Mouse (Mus musculus): ENCODE measurements around the gene Slc38a1. TPM values are rescaled to one million over a fixed set of nuclear protein-coding genes. Genes with fewer than 3 reads are reported as not detected.

Slc38a1 gene
- total and polyA plus RNA-seq, 2 experiments from 2014 or later: 82.6 to 115 TPM

GRCm38 (mm10) chr15:96688036-96688435 is 45.3 kb upstream of the Slc38a1 start:
- DNase-seq (ENCODE audit: low spot score) (no peak), ATAC-seq (no peak)
- H3K4me2 ChIP-seq (ENCODE audit: low read depth, low read length): no peak overlapping the region
- H3K27me3 ChIP-seq (ENCODE audit: insufficient read depth, low read length): no peaks in the 10 kb centered on the region
- peaks cover 49% of the 10 kb centered on the region for H3K36me3 ChIP-seq (ENCODE audit: insufficient read depth, low read length)
- H3K4me3 ChIP-seq (ENCODE audit: low read length): no peak overlapping the region
- no peak overlapping the region for H3K9ac ChIP-seq (replicated peaks; ENCODE audit: low read length)
- no peaks in the 10 kb centered on the region for H3K4me1 ChIP-seq (ENCODE audit: insufficient read depth, low read length)
- no peaks in the 10 kb centered on the region for H3K9me3 ChIP-seq (ENCODE audit: low read length)
- 60% methylated on average over 6 of the region's 6 CpGs for WGBS
- H3K27ac ChIP-seq: no peak overlapping the region
- TF ChIP-seq CTCF (IDR thresholded peaks at IDR 0.05; ENCODE audit: low read depth): no peak

GRCm38 (mm10) chr15:96687366-96687765 is 44.7 kb upstream of the Slc38a1 start:
- H3K27me3 ChIP-seq (ENCODE audit: insufficient read depth, low read length): no peaks in the 10 kb centered on the region
- H3K27ac ChIP-seq: no peak overlapping the region
- H3K4me1 ChIP-seq (ENCODE audit: insufficient read depth, low read length): no peaks in the 10 kb centered on the region
- WGBS: 60% methylated on average over 1 of the region's 1 CpGs
- H3K36me3 ChIP-seq (ENCODE audit: insufficient read depth, low read length): peaks cover 42% of the 10 kb centered on the region
- no peaks in the 10 kb centered on the region for H3K9me3 ChIP-seq (ENCODE audit: low read length)
- H3K4me2 ChIP-seq (ENCODE audit: low read depth, low read length): no peak overlapping the region
- H3K4me3 ChIP-seq (ENCODE audit: low read length): no peak overlapping the region
- no peak for ATAC-seq
- no peak overlapping the region for H3K9ac ChIP-seq (replicated peaks; ENCODE audit: low read length)
- DNase-seq (ENCODE audit: low spot score): no peak
- no peak for TF ChIP-seq CTCF (IDR thresholded peaks at IDR 0.05; ENCODE audit: low read depth)

DNA sequence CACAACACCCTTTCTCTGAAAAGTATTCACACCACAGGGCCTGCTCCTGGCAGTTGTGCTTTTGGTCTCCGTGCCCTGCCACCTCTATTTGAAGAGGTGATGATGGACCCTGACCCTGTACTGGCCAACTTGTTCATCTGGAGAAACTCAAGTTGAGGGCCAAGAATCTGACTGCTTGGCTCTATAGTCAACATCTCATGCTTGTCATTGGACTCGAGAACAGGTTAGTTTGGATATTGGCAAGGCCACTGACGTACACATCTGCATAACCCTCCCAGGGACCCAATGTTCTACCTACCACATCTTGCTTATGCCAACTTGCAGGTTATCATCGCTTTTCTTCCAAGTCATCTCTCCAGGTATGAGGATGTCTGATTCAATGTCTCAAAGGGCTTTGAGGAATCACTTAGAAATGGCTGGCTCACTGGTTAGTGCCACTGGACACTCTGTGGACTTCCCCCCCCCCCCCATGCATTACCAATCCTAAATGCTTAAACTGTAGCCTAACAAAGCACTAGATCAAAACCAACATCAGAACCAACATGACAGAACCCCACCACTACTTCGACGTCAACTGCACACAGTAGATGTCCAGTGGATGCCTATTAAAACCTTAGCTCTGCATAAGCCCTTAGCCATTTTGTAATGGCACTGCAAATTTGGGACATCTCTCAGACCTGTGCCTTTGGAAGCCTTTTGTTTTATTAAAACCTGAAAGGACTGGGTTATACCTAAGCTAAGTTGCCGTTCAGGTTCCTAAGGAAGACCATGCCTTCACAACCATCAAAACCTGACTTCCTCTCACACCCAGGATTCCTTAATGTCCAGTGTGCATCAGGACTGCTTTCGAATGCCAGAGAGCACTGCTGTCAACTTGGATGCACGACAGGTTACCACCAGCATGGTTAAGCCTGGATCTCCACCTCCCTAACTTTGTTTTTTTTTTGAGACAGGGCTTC is 43.8 kb upstream of the Slc38a1 start:
- H3K36me3 ChIP-seq (ENCODE audit: insufficient read depth, low read length): peaks cover 34% of the 10 kb centered on the region
- no peak overlapping the region for H3K9ac ChIP-seq (replicated peaks; ENCODE audit: low read length)
- H3K9me3 ChIP-seq (ENCODE audit: low read length): no peaks in the 10 kb centered on the region
- TF ChIP-seq CTCF (IDR thresholded peaks at IDR 0.05; ENCODE audit: low read depth): no peak
- no peak overlapping the region for H3K4me3 ChIP-seq (ENCODE audit: low read length)
- H3K4me1 ChIP-seq (ENCODE audit: insufficient read depth, low read length): no peaks in the 10 kb centered on the region
- ATAC-seq (no peak), DNase-seq (ENCODE audit: low spot score) (no peak)
- H3K27ac ChIP-seq: no peak overlapping the region
- no peak overlapping the region for H3K4me2 ChIP-seq (ENCODE audit: low read depth, low read length)
- H3K27me3 ChIP-seq (ENCODE audit: insufficient read depth, low read length): no peaks in the 10 kb centered on the region
- 84% methylated on average over 9 of the region's 9 CpGs for WGBS

DNA sequence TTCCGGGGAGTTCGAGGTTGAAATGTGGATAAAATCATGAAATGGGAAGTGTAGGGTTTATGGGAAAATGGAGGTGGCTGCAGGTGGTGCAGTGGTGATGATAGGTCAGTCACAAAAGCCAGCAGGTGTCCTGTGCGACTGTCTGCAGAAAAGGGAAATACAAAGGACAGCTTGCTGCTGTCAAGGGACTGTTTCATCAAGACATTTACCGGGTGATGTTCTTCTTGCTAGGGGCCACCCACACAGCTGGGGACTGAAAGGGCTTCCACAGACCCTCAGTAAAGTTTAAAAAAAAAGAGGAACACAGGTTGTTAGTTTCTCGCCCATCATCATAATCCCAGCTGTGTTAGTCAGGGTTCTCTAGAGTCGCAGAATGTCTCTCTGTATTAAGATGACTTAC is 42.6 kb upstream of the Slc38a1 start:
- Histone ChIP-seq H3K9me3 (ENCODE audit: low read length) (no peaks in the 10 kb centered on the region), H3K9ac (replicated peaks; ENCODE audit: low read length) (no peak overlapping the region), H3K36me3 (ENCODE audit: insufficient read depth, low read length) (peaks cover 22% of the 10 kb centered on the region), H3K4me3 (ENCODE audit: low read length) (no peak overlapping the region), H3K27me3 (ENCODE audit: insufficient read depth, low read length) (no peaks in the 10 kb centered on the region), H3K4me2 (ENCODE audit: low read depth, low read length) (no peak overlapping the region), H3K4me1 (ENCODE audit: insufficient read depth, low read length) (no peaks in the 10 kb centered on the region), H3K27ac (no peak overlapping the region)
- 63% methylated on average over 6 of the region's 6 CpGs for WGBS
- DNase-seq (ENCODE audit: low spot score) (no peak), ATAC-seq (no peak)
- no peak for TF ChIP-seq CTCF (IDR thresholded peaks at IDR 0.05; ENCODE audit: low read depth)

- Histone ChIP-seq H3K9ac (replicated peaks; ENCODE audit: low read length) (no peak overlapping the region), H3K4me3 (ENCODE audit: low read length) (no peak overlapping the region), H3K4me1 (ENCODE audit: insufficient read depth, low read length) (no peaks in the 10 kb centered on the region), H3K27me3 (ENCODE audit: insufficient read depth, low read length) (no peaks in the 10 kb centered on the region), H3K27ac (no peak overlapping the region), H3K36me3 (ENCODE audit: insufficient read depth, low read length) (peaks cover 15% of the 10 kb centered on the region), H3K4me2 (ENCODE audit: low read depth, low read length) (0 out of 2 replicates have a peak overlapping the region, but pooled peaks have one; percentile 5), H3K9me3 (ENCODE audit: low read length) (no peaks in the 10 kb centered on the region)
- peak; percentile 55; the same call in 1 of the 2 replicates for ATAC-seq
- peak; percentile 28; the same call in 1 of the 2 replicates for TF ChIP-seq CTCF (IDR thresholded peaks at IDR 0.05; ENCODE audit: low read depth)
- peak; percentile 72 for DNase-seq (ENCODE audit: low spot score)
- 48% methylated on average over 11 of the region's 11 CpGs for WGBS
Observed at GRCm38 (mm10) chr15:96684132-96684830, 41.6 kb upstream of the Slc38a1 start.

GRCm38 (mm10) chr15:96678871-96679773 is 36.4 kb upstream of the Slc38a1 start:
- ATAC-seq (no peak), DNase-seq (ENCODE audit: low spot score) (no peak)
- Histone ChIP-seq H3K36me3 (ENCODE audit: insufficient read depth, low read length) (no peaks in the 10 kb centered on the region), H3K4me2 (ENCODE audit: low read depth, low read length) (no peak overlapping the region), H3K9me3 (ENCODE audit: low read length) (no peaks in the 10 kb centered on the region), H3K4me1 (ENCODE audit: insufficient read depth, low read length) (no peaks in the 10 kb centered on the region), H3K27me3 (ENCODE audit: insufficient read depth, low read length) (no peaks in the 10 kb centered on the region), H3K27ac (no peak overlapping the region), H3K9ac (replicated peaks; ENCODE audit: low read length) (no peak overlapping the region), H3K4me3 (ENCODE audit: low read length) (no peak overlapping the region)
- no peak for TF ChIP-seq CTCF (IDR thresholded peaks at IDR 0.05; ENCODE audit: low read depth)
- 70% methylated on average over 19 of the region's 19 CpGs for WGBS
